7 mouse cellular contexts compared by ENCODE assay signal in the genomic region with DNA sequence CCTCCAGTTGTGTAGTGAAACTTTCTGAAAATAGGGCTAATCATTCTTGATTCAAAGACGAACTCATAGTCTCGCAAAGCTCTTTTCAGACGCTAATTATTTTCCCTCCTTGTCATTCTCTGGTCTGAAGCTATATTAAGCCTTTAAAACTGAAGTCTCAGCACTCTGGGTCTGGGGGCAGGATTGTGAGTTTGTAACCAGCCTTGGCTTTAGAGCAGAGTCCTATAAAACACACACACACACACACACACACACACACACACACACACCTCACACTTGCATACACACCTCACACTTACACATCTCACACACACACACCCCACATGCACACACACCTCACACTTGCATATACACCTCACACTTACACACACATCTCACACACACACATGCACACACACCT. TPM values are rescaled to one million over a fixed set of nuclear protein-coding genes. Genes with fewer than 3 reads are reported as not detected.
DNase-seq lines count a peak whose midpoint lies in the region; ATAC-seq and TF ChIP-seq lines count a peak whose summit lies in the region.

No protein-coding gene starts in this region.

- peaks cover 27% of the 10 kb centered on the region for H3K4me1 ChIP-seq in heart, embryonic 12.5 days (replicated peaks)
- H3K4me1 ChIP-seq in lung, postnatal 0 days (ENCODE audit: insufficient read depth, low read depth, low read length) = peaks cover 9% of the 10 kb centered on the region
- peaks cover 7% of the 10 kb centered on the region; the same call in 1 of the 2 replicates for H3K4me1 ChIP-seq in lung, adult 2 months (ENCODE audit: control insufficient read depth, insufficient read depth, low read length)
- peaks cover 15% of the 10 kb centered on the region for H3K4me1 ChIP-seq in intestine, embryonic 16.5 days (ENCODE audit: control insufficient read depth, insufficient read depth, low read length)
- peaks cover 4% of the 10 kb centered on the region; the same call in 1 of the 2 replicates for H3K4me1 ChIP-seq in stomach, embryonic 16.5 days (ENCODE audit: control insufficient read depth, insufficient read depth, low read length)

- DNase-seq in heart, adult 8-10 months (ENCODE audit: low spot score) = no peak
- DNase-seq in lung, postnatal 0 days (ENCODE audit: low spot score) = no peak
- DNase-seq in lung, adult 2 months = no peak
- DNase-seq in retina, postnatal 1 day = no peak

- H3K4me2 ChIP-seq in heart, embryonic 12.5 days = peak overlapping the region; percentile 69
- H3K4me2 ChIP-seq in lung, postnatal 0 days (replicated peaks; ENCODE audit: low read depth, low read length) = peak overlapping the region; percentile 54; the same call in 1 of the 2 replicates
- peak overlapping the region; percentile 32 for H3K4me2 ChIP-seq in intestine, embryonic 16.5 days (ENCODE audit: low read depth, low read length)
- 0 out of 2 replicates have a peak overlapping the region, but pooled peaks have one; percentile 49 for H3K4me2 ChIP-seq in stomach, embryonic 16.5 days (ENCODE audit: low read depth, low read length)

- H3K4me3 ChIP-seq in heart, embryonic 12.5 days = no peak overlapping the region
- no peak overlapping the region for H3K4me3 ChIP-seq in lung, postnatal 0 days (ENCODE audit: low read depth, low read length)
- no peak overlapping the region for H3K4me3 ChIP-seq in lung, adult 2 months (replicated peaks; ENCODE audit: extremely low read depth, low read depth, low read length)
- H3K4me3 ChIP-seq in intestine, embryonic 16.5 days (ENCODE audit: low read length) = no peak overlapping the region
- no peak overlapping the region for H3K4me3 ChIP-seq in stomach, embryonic 16.5 days (replicated peaks; ENCODE audit: low read length)

- TF ChIP-seq EP300 in lung, postnatal 0 days (IDR thresholded peaks at IDR 0.05) = no peak

- peaks cover 9% of the 10 kb centered on the region; the same call in 1 of the 2 replicates for H3K9me3 ChIP-seq in heart, embryonic 12.5 days (replicated peaks)
- H3K9me3 ChIP-seq in lung, postnatal 0 days (ENCODE audit: low read length) = no peaks in the 10 kb centered on the region
- 0 out of 2 replicates have a peak, but pooled peaks cover 3% of the 10 kb centered on the region for H3K9me3 ChIP-seq in intestine, embryonic 16.5 days (ENCODE audit: control insufficient read depth, low read length)
- H3K9me3 ChIP-seq in stomach, embryonic 16.5 days (replicated peaks; ENCODE audit: control insufficient read depth, low read length) = no peaks in the 10 kb centered on the region

- no peak overlapping the region for H3K9ac ChIP-seq in heart, embryonic 12.5 days
- H3K9ac ChIP-seq in lung, postnatal 0 days (replicated peaks; ENCODE audit: low read depth) = no peak overlapping the region
- H3K9ac ChIP-seq in intestine, embryonic 16.5 days (ENCODE audit: low read depth, low read length) = no peak overlapping the region
- no peak overlapping the region for H3K9ac ChIP-seq in stomach, embryonic 16.5 days (ENCODE audit: low read length)

- no peak for ATAC-seq in heart, embryonic 12.5 days (ENCODE audit: insufficient number of reproducible peaks, low FRiP score)
- ATAC-seq in lung, postnatal 0 days = no peak
- ATAC-seq in intestine, embryonic 16.5 days = no peak
- ATAC-seq in stomach, embryonic 16.5 days (ENCODE audit: insufficient read depth, low FRiP score) = no peak

- H3K27me3 ChIP-seq in heart, embryonic 12.5 days (replicated peaks) = 0 out of 2 replicates have a peak, but pooled peaks cover 3% of the 10 kb centered on the region
- H3K27me3 ChIP-seq in lung, postnatal 0 days (replicated peaks; ENCODE audit: insufficient read depth, low read length) = no peaks in the 10 kb centered on the region
- H3K27me3 ChIP-seq in intestine, embryonic 16.5 days (replicated peaks; ENCODE audit: control insufficient read depth, insufficient read depth, low read length) = no peaks in the 10 kb centered on the region
- no peaks in the 10 kb centered on the region for H3K27me3 ChIP-seq in stomach, embryonic 16.5 days (ENCODE audit: control insufficient read depth, insufficient read depth, low read length)

- WGBS in heart, embryonic 12.5 days = 47% methylated on average over 3 of the region's 3 CpGs
- 59% methylated on average over 3 of the region's 3 CpGs for WGBS in lung, postnatal 0 days
- WGBS in lung, adult 2 months = 49% methylated on average over 3 of the region's 3 CpGs
- 47% methylated on average over 3 of the region's 3 CpGs for WGBS in intestine, embryonic 16.5 days
- WGBS in stomach, embryonic 16.5 days = 44% methylated on average over 3 of the region's 3 CpGs

- TF ChIP-seq CTCF in lung, postnatal 0 days (IDR thresholded peaks at IDR 0.05) = no peak
- TF ChIP-seq CTCF in lung, adult 2 months (IDR thresholded peaks at IDR 0.05; ENCODE audit: insufficient read depth, low read length) = no peak

- TF ChIP-seq POLR2A in lung, adult 2 months (IDR thresholded peaks at IDR 0.05; ENCODE audit: borderline replicate concordance, extremely low read depth, low read depth, low read length) = no peak

- no peaks in the 10 kb centered on the region for H3K36me3 ChIP-seq in heart, embryonic 12.5 days
- no peaks in the 10 kb centered on the region for H3K36me3 ChIP-seq in lung, postnatal 0 days (ENCODE audit: insufficient read depth, low read length)
- no peaks in the 10 kb centered on the region for H3K36me3 ChIP-seq in intestine, embryonic 16.5 days (ENCODE audit: control insufficient read depth, insufficient read depth, low read length)
- H3K36me3 ChIP-seq in stomach, embryonic 16.5 days (ENCODE audit: control insufficient read depth, insufficient read depth, low read length) = no peaks in the 10 kb centered on the region

- H3K27ac ChIP-seq in heart, embryonic 12.5 days (ENCODE audit: poor library complexity, severe bottlenecking) = no peak overlapping the region
- no peak overlapping the region for H3K27ac ChIP-seq in lung, postnatal 0 days (ENCODE audit: low read length)
- H3K27ac ChIP-seq in intestine, embryonic 16.5 days (ENCODE audit: low read length) = no peak overlapping the region
- H3K27ac ChIP-seq in stomach, embryonic 16.5 days (ENCODE audit: low read length) = peak overlapping the region; percentile 32; the same call in 1 of the 2 replicates

RNA-seq across cellular contexts. Expression of a gene that starts 33.3 kb away (rescaled TPM):
- 17.0 and 18.0 TPM in 2 replicates for polyA plus RNA-seq in heart, embryonic 12.5 days (2016; fragmentation: Nextera tagmentation; extraction: Ambion mirVana)
- total RNA-seq in heart, adult 8-10 months (2022) = 10 to 100 TPM; 16.8 to 18.6 (median 17.4) TPM
- 22.0 and 25.1 TPM in 2 replicates for polyA plus RNA-seq in lung, postnatal 0 days (2015; fragmentation: Nextera tagmentation; extraction: Ambion mirVana)
- polyA plus RNA-seq in lung, adult 2 months (2012; rRNA removed) = 18.6 and 21.8 TPM in 2 replicates
- 14.7 and 17.7 TPM in 2 replicates for polyA plus RNA-seq in intestine, embryonic 16.5 days (2015; fragmentation: Nextera tagmentation; extraction: Ambion mirVana)
- 20.4 and 21.4 TPM in 2 replicates for polyA plus RNA-seq in stomach, embryonic 16.5 days (2015; fragmentation: Nextera tagmentation; extraction: Ambion mirVana)

RNA-seq across cellular contexts. Expression of a gene that starts 40.7 kb away (rescaled TPM):
- polyA plus RNA-seq in heart, embryonic 12.5 days (2016; fragmentation: Nextera tagmentation; extraction: Ambion mirVana) = 97.2 and 103 TPM in 2 replicates
- 10 to 100 TPM; 74.1 to 92.4 (median 77.5) TPM for total RNA-seq in heart, adult 8-10 months (2022)
- polyA plus RNA-seq in lung, postnatal 0 days (2015; fragmentation: Nextera tagmentation; extraction: Ambion mirVana) = 143 and 160 TPM in 2 replicates
- polyA plus RNA-seq in lung, adult 2 months (2012; rRNA removed) = 89.0 and 116 TPM in 2 replicates
- polyA plus RNA-seq in intestine, embryonic 16.5 days (2015; fragmentation: Nextera tagmentation; extraction: Ambion mirVana) = 76.2 and 84.2 TPM in 2 replicates
- 86.4 and 93.2 TPM in 2 replicates for polyA plus RNA-seq in stomach, embryonic 16.5 days (2015; fragmentation: Nextera tagmentation; extraction: Ambion mirVana)
